Comparison of ENCODE assay signal across 10 mouse cellular contexts in the genomic region with DNA sequence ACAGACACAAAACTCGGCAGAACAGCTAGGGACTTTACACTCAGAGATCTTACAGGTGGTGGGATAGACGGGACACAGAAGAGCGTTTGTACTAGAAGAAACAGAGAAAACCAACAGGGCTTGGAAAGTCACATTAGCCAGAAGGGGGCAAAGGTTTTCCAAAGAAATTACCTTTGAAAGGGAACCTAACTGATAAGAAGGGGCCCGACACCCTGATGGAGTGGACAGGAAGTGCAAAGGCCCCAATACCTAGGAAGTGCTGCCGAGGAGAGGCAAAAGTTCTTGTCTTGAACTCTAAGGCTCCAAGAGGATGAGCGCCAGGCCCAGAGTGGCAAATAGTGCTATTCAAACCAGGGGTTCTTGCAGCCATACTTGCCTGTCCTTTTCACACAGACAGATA. TPM values are rescaled to one million over a fixed set of nuclear protein-coding genes. Genes with fewer than 3 reads are reported as not detected.
A peak's percentile ranks its signal among the peaks of the same experiment; 100 is the strongest.
DNase-seq lines count a peak whose midpoint lies in the region; ATAC-seq and TF ChIP-seq lines count a peak whose summit lies in the region.
"Had no signal": no experiment of that assay in that cellular context is flagged by ENCODE, and none has a peak within 500 bp of the region (broad histone marks: within the 10 kb centered on the region; RNA-seq: fewer than 3 reads in every experiment).

No protein-coding gene starts in this region.

- H3K79me2 ChIP-seq in myocyte (ENCODE audit: control insufficient read depth, insufficient read depth): no peaks in the 10 kb centered on the region

- WGBS in forebrain, embryonic 15.5 days: 70% methylated on average over 6 of the region's 6 CpGs
- 79% methylated on average over 6 of the region's 6 CpGs for WGBS in forebrain, postnatal 0 days
- WGBS in lung, embryonic 14.5 days: 35% methylated on average over 6 of the region's 6 CpGs
- 42% methylated on average over 6 of the region's 6 CpGs for WGBS in lung, postnatal 0 days
- WGBS in embryonic facial prominence, embryonic 14.5 days: 55% methylated on average over 6 of the region's 6 CpGs

- no peak for DNase-seq in forebrain, postnatal 0 days
- no peak for DNase-seq in lung, embryonic 14.5 days
- no peak for DNase-seq in lung, postnatal 0 days (ENCODE audit: low spot score)
- no peak for DNase-seq in embryonic facial prominence, embryonic 14.5 days (ENCODE audit: low spot score)
- DNase-seq in retina, embryonic 14.5 days (ENCODE audit: low spot score): no peak

- H3K4me1 ChIP-seq in forebrain, embryonic 15.5 days: peaks cover 14% of the 10 kb centered on the region
- H3K4me1 ChIP-seq in forebrain, postnatal 0 days (ENCODE audit: insufficient read depth): peaks cover 9% of the 10 kb centered on the region; the same call in 1 of the 2 replicates
- H3K4me1 ChIP-seq in lung, embryonic 14.5 days (ENCODE audit: insufficient read depth): no peaks in the 10 kb centered on the region
- no peaks in the 10 kb centered on the region for H3K4me1 ChIP-seq in lung, postnatal 0 days (ENCODE audit: insufficient read depth, low read depth, low read length)
- H3K4me1 ChIP-seq in embryonic facial prominence, embryonic 14.5 days (ENCODE audit: control insufficient read depth, insufficient read depth, low read length): peaks cover 17% of the 10 kb centered on the region

- H3K9ac ChIP-seq in forebrain, embryonic 15.5 days (replicated peaks): no peak overlapping the region
- no peak overlapping the region for H3K9ac ChIP-seq in forebrain, postnatal 0 days
- no peak overlapping the region for H3K9ac ChIP-seq in lung, embryonic 14.5 days
- H3K9ac ChIP-seq in lung, postnatal 0 days (replicated peaks; ENCODE audit: low read depth): no peak overlapping the region
- H3K9ac ChIP-seq in embryonic facial prominence, embryonic 14.5 days (ENCODE audit: low read depth, low read length): no peak overlapping the region

- H3K36me3 ChIP-seq in forebrain, embryonic 15.5 days: no peaks in the 10 kb centered on the region
- H3K36me3 ChIP-seq in forebrain, postnatal 0 days (ENCODE audit: insufficient read depth): no peaks in the 10 kb centered on the region
- no peaks in the 10 kb centered on the region for H3K36me3 ChIP-seq in lung, embryonic 14.5 days (ENCODE audit: insufficient read depth)
- no peaks in the 10 kb centered on the region for H3K36me3 ChIP-seq in lung, postnatal 0 days (ENCODE audit: insufficient read depth, low read length)
- 0 out of 2 replicates have a peak, but pooled peaks cover under 1% of the 10 kb centered on the region for H3K36me3 ChIP-seq in embryonic facial prominence, embryonic 14.5 days (ENCODE audit: control insufficient read depth, insufficient read depth, low read length)
- no peaks in the 10 kb centered on the region for H3K36me3 ChIP-seq in myocyte (ENCODE audit: control insufficient read depth, insufficient read depth)
- H3K36me3 ChIP-seq: embryonic facial prominence, embryonic 15.5 days had no signal

- TF ChIP-seq POLR2A in myocyte (IDR thresholded peaks at IDR 0.05; ENCODE audit: insufficient read length, low read depth): no peak

- no peak for TF ChIP-seq CTCF in forebrain, postnatal 0 days (IDR thresholded peaks at IDR 0.05; ENCODE audit: low read depth)
- TF ChIP-seq CTCF in lung, embryonic 14.5 days (IDR thresholded peaks at IDR 0.05; ENCODE audit: low read depth): no peak
- TF ChIP-seq CTCF in lung, postnatal 0 days (IDR thresholded peaks at IDR 0.05): no peak

- H3ac ChIP-seq in myocyte (ENCODE audit: control insufficient read depth, insufficient read length): no peak overlapping the region

- no peak overlapping the region for H3K27ac ChIP-seq in forebrain, embryonic 15.5 days (replicated peaks)
- H3K27ac ChIP-seq in forebrain, postnatal 0 days (ENCODE audit: low read depth, low read length): no peak overlapping the region
- no peak overlapping the region for H3K27ac ChIP-seq in lung, embryonic 14.5 days (ENCODE audit: low read depth)
- no peak overlapping the region for H3K27ac ChIP-seq in lung, postnatal 0 days (ENCODE audit: low read length)
- no peak overlapping the region for H3K27ac ChIP-seq in embryonic facial prominence, embryonic 14.5 days (replicated peaks; ENCODE audit: low read depth, low read length)

- H3K9me3 ChIP-seq in forebrain, embryonic 15.5 days: no peaks in the 10 kb centered on the region
- H3K9me3 ChIP-seq in forebrain, postnatal 0 days (ENCODE audit: low read length): no peaks in the 10 kb centered on the region
- no peaks in the 10 kb centered on the region for H3K9me3 ChIP-seq in lung, embryonic 14.5 days (ENCODE audit: low read depth, low read length)
- no peaks in the 10 kb centered on the region for H3K9me3 ChIP-seq in lung, postnatal 0 days (ENCODE audit: low read length)
- no peaks in the 10 kb centered on the region for H3K9me3 ChIP-seq in embryonic facial prominence, embryonic 14.5 days (ENCODE audit: control insufficient read depth, low read length)
- H3K9me3 ChIP-seq: embryonic facial prominence, embryonic 15.5 days had no signal

- ATAC-seq in forebrain, embryonic 15.5 days (replicated peaks): no peak
- no peak for ATAC-seq in forebrain, postnatal 0 days
- ATAC-seq in lung, embryonic 14.5 days (ENCODE audit: insufficient read depth): no peak
- no peak for ATAC-seq in lung, postnatal 0 days
- ATAC-seq in embryonic facial prominence, embryonic 14.5 days (ENCODE audit: low read depth): no peak
- ATAC-seq in erythroblast, adult 5-6 weeks (replicated peaks; ENCODE audit: low FRiP score, poor library complexity, severe bottlenecking): no peak

- H3K4me2 ChIP-seq in forebrain, embryonic 15.5 days (replicated peaks): peak overlapping the region; percentile 67; the same call in 1 of the 2 replicates
- H3K4me2 ChIP-seq in forebrain, postnatal 0 days (ENCODE audit: low read depth): no peak overlapping the region
- H3K4me2 ChIP-seq in lung, embryonic 14.5 days: peak overlapping the region; percentile 97; the same call in 1 of the 2 replicates
- H3K4me2 ChIP-seq in lung, postnatal 0 days (replicated peaks; ENCODE audit: low read depth, low read length): no peak overlapping the region
- peak overlapping the region; percentile 69; the same call in 1 of the 2 replicates for H3K4me2 ChIP-seq in embryonic facial prominence, embryonic 14.5 days (ENCODE audit: low read depth, low read length)
- H3K4me2 ChIP-seq in myocyte (ENCODE audit: low read depth): peak overlapping the region; percentile 90

- H3K27me3 ChIP-seq in forebrain, embryonic 15.5 days: no peaks in the 10 kb centered on the region
- no peaks in the 10 kb centered on the region for H3K27me3 ChIP-seq in forebrain, postnatal 0 days (ENCODE audit: insufficient read depth, low read length)
- no peaks in the 10 kb centered on the region for H3K27me3 ChIP-seq in lung, embryonic 14.5 days (ENCODE audit: insufficient read depth, low read length)
- 0 out of 2 replicates have a peak, but pooled peaks cover 4% of the 10 kb centered on the region for H3K27me3 ChIP-seq in lung, postnatal 0 days (replicated peaks; ENCODE audit: insufficient read depth, low read length)
- H3K27me3 ChIP-seq in embryonic facial prominence, embryonic 14.5 days (replicated peaks; ENCODE audit: control insufficient read depth, insufficient read depth, low read length): no peaks in the 10 kb centered on the region
- no peaks in the 10 kb centered on the region for H3K27me3 ChIP-seq in myocyte (ENCODE audit: control insufficient read depth, insufficient read depth, insufficient read length)
- H3K27me3 ChIP-seq: embryonic facial prominence, embryonic 15.5 days had no signal

- TF ChIP-seq EP300 in lung, postnatal 0 days (IDR thresholded peaks at IDR 0.05): no peak

- no peak overlapping the region for H3K4me3 ChIP-seq in forebrain, embryonic 15.5 days
- no peak overlapping the region for H3K4me3 ChIP-seq in forebrain, postnatal 0 days (ENCODE audit: low read depth, low read length)
- 0 out of 2 replicates have a peak overlapping the region, but pooled peaks have one; percentile 62 for H3K4me3 ChIP-seq in lung, embryonic 14.5 days (ENCODE audit: low read depth, low read length)
- H3K4me3 ChIP-seq in lung, postnatal 0 days (ENCODE audit: low read depth, low read length): no peak overlapping the region
- no peak overlapping the region for H3K4me3 ChIP-seq in embryonic facial prominence, embryonic 14.5 days (ENCODE audit: low read depth, low read length)
- H3K4me3 ChIP-seq in myocyte: peak overlapping the region; percentile 33

RNA-seq across cellular contexts. Expression of a gene that starts 0.7 kb away (rescaled TPM):
- 23.7 and 29.1 TPM in 2 replicates for polyA plus RNA-seq in forebrain, embryonic 15.5 days (2015; fragmentation: Nextera tagmentation; extraction: Ambion mirVana)
- 76.2 and 106 TPM in 2 replicates for total RNA-seq in forebrain, postnatal 0 days (2014; rRNA removed)
- polyA plus RNA-seq in forebrain, postnatal 0 days (2015; fragmentation: Nextera tagmentation; extraction: Ambion mirVana): 47.9 and 71.6 TPM in 2 replicates
- polyA plus RNA-seq in lung, embryonic 14.5 days (2014; fragmentation: Nextera tagmentation; extraction: Ambion mirVana): 14.9 and 17.5 TPM in 2 replicates
- 5.0 and 5.1 TPM in 2 replicates for polyA plus RNA-seq in lung, postnatal 0 days (2015; fragmentation: Nextera tagmentation; extraction: Ambion mirVana)
- 34.1 and 41.7 TPM in 2 replicates for polyA plus RNA-seq in embryonic facial prominence, embryonic 14.5 days (2014; fragmentation: Nextera tagmentation; extraction: Ambion mirVana)
- polyA plus RNA-seq in myocyte (2012; fragmentation: generic; extraction: Trizol): 44.0 TPM
- not detected in 2 replicates for total RNA-seq in erythroblast, adult 5-6 weeks (2015; ENCODE audit: low replicate concordance)
- not detected in 2 replicates for total RNA-seq in erythroblast, adult 5-6 weeks (2017; ENCODE audit: low replicate concordance)
- total RNA-seq: megakaryocyte progenitor cell, adult 5-6 weeks had no signal

RNA-seq across cellular contexts. Expression of a gene that starts 1.7 kb away (rescaled TPM):
- 54.0 and 55.3 TPM in 2 replicates for polyA plus RNA-seq in forebrain, embryonic 15.5 days (2015; fragmentation: Nextera tagmentation; extraction: Ambion mirVana)
- total RNA-seq in forebrain, postnatal 0 days (2014; rRNA removed): 62.6 and 78.2 TPM in 2 replicates
- polyA plus RNA-seq in forebrain, postnatal 0 days (2015; fragmentation: Nextera tagmentation; extraction: Ambion mirVana): 51.5 and 52.9 TPM in 2 replicates
- polyA plus RNA-seq in lung, embryonic 14.5 days (2014; fragmentation: Nextera tagmentation; extraction: Ambion mirVana): 46.1 and 51.9 TPM in 2 replicates
- 20.1 and 20.4 TPM in 2 replicates for polyA plus RNA-seq in lung, postnatal 0 days (2015; fragmentation: Nextera tagmentation; extraction: Ambion mirVana)
- 41.9 and 48.0 TPM in 2 replicates for polyA plus RNA-seq in embryonic facial prominence, embryonic 14.5 days (2014; fragmentation: Nextera tagmentation; extraction: Ambion mirVana)
- polyA plus RNA-seq in myocyte (2012; fragmentation: generic; extraction: Trizol): 54.2 TPM
- total RNA-seq in erythroblast, adult 5-6 weeks (2015; ENCODE audit: low replicate concordance): 18.6 and 38.2 TPM in 2 replicates
- total RNA-seq in erythroblast, adult 5-6 weeks (2017; ENCODE audit: low replicate concordance): 21.2 and 33.5 TPM in 2 replicates

RNA-seq across cellular contexts. Expression of a gene that starts 27.9 kb away (rescaled TPM):
- 79.5 and 80.9 TPM in 2 replicates for polyA plus RNA-seq in forebrain, embryonic 15.5 days (2015; fragmentation: Nextera tagmentation; extraction: Ambion mirVana)
- 197 and 210 TPM in 2 replicates for total RNA-seq in forebrain, postnatal 0 days (2014; rRNA removed)
- 160 and 186 TPM in 2 replicates for polyA plus RNA-seq in forebrain, postnatal 0 days (2015; fragmentation: Nextera tagmentation; extraction: Ambion mirVana)
- polyA plus RNA-seq in lung, embryonic 14.5 days (2014; fragmentation: Nextera tagmentation; extraction: Ambion mirVana): 32.4 and 33.3 TPM in 2 replicates
- 73.4 and 78.1 TPM in 2 replicates for polyA plus RNA-seq in lung, postnatal 0 days (2015; fragmentation: Nextera tagmentation; extraction: Ambion mirVana)
- 67.7 and 79.7 TPM in 2 replicates for polyA plus RNA-seq in embryonic facial prominence, embryonic 14.5 days (2014; fragmentation: Nextera tagmentation; extraction: Ambion mirVana)
- 153 TPM for polyA plus RNA-seq in myocyte (2012; fragmentation: generic; extraction: Trizol)
- 8.6 and 12.3 TPM in 2 replicates for total RNA-seq in erythroblast, adult 5-6 weeks (2015; ENCODE audit: low replicate concordance)
- 5.1 and 7.7 TPM in 2 replicates for total RNA-seq in erythroblast, adult 5-6 weeks (2017; ENCODE audit: low replicate concordance)

RNA-seq across cellular contexts. Expression of a gene that starts 34.2 kb away (rescaled TPM):
- polyA plus RNA-seq in forebrain, embryonic 15.5 days (2015; fragmentation: Nextera tagmentation; extraction: Ambion mirVana): 0.51 and 0.63 TPM in 2 replicates
- 0.54 and 1.2 TPM in 2 replicates for total RNA-seq in forebrain, postnatal 0 days (2014; rRNA removed)
- polyA plus RNA-seq in forebrain, postnatal 0 days (2015; fragmentation: Nextera tagmentation; extraction: Ambion mirVana): 0.63 and 1.0 TPM in 2 replicates
- polyA plus RNA-seq in lung, embryonic 14.5 days (2014; fragmentation: Nextera tagmentation; extraction: Ambion mirVana): 1.6 TPM in 1 of 2 replicates, not detected in the other
- 223 and 355 TPM in 2 replicates for polyA plus RNA-seq in lung, postnatal 0 days (2015; fragmentation: Nextera tagmentation; extraction: Ambion mirVana)
- polyA plus RNA-seq in embryonic facial prominence, embryonic 14.5 days (2014; fragmentation: Nextera tagmentation; extraction: Ambion mirVana): 4.0 and 7.9 TPM in 2 replicates
- 0.02 TPM for polyA plus RNA-seq in myocyte (2012; fragmentation: generic; extraction: Trizol)
- 2,071 and 2,279 TPM in 2 replicates for total RNA-seq in erythroblast, adult 5-6 weeks (2015; ENCODE audit: low replicate concordance)
- 352 and 444 TPM in 2 replicates for total RNA-seq in erythroblast, adult 5-6 weeks (2017; ENCODE audit: low replicate concordance)

RNA-seq across cellular contexts. Expression of a gene that starts 41.9 kb away (rescaled TPM):
- polyA plus RNA-seq in forebrain, embryonic 15.5 days (2015; fragmentation: Nextera tagmentation; extraction: Ambion mirVana): 39.9 and 40.3 TPM in 2 replicates
- 32.1 and 37.5 TPM in 2 replicates for total RNA-seq in forebrain, postnatal 0 days (2014; rRNA removed)
- polyA plus RNA-seq in forebrain, postnatal 0 days (2015; fragmentation: Nextera tagmentation; extraction: Ambion mirVana): 54.9 and 58.6 TPM in 2 replicates
- 28.0 and 28.2 TPM in 2 replicates for polyA plus RNA-seq in lung, embryonic 14.5 days (2014; fragmentation: Nextera tagmentation; extraction: Ambion mirVana)
- polyA plus RNA-seq in lung, postnatal 0 days (2015; fragmentation: Nextera tagmentation; extraction: Ambion mirVana): 21.8 and 22.9 TPM in 2 replicates
- 28.0 and 33.5 TPM in 2 replicates for polyA plus RNA-seq in embryonic facial prominence, embryonic 14.5 days (2014; fragmentation: Nextera tagmentation; extraction: Ambion mirVana)
- 50.6 TPM for polyA plus RNA-seq in myocyte (2012; fragmentation: generic; extraction: Trizol)
- total RNA-seq in erythroblast, adult 5-6 weeks (2015; ENCODE audit: low replicate concordance): 1.5 and 1.7 TPM in 2 replicates
- 2.8 and 6.6 TPM in 2 replicates for total RNA-seq in erythroblast, adult 5-6 weeks (2017; ENCODE audit: low replicate concordance)

Comparison
In these comparisons a context has a peak if more than half of its experiments do, and no peak if none do; other contexts are left out.
1. H3K4me2 ChIP-seq: peak in forebrain, embryonic 15.5 days (single experiment), lung, embryonic 14.5 days (single experiment), embryonic facial prominence, embryonic 14.5 days (single experiment) and myocyte (single experiment); none in forebrain, postnatal 0 days (single experiment) and lung, postnatal 0 days (single experiment).
2. H3K4me3 ChIP-seq: peak in lung, embryonic 14.5 days (single experiment) and myocyte (single experiment); none in forebrain, embryonic 15.5 days (single experiment), forebrain, postnatal 0 days (single experiment), lung, postnatal 0 days (single experiment) and embryonic facial prominence, embryonic 14.5 days (single experiment).